Mouse (Mus musculus) C2C12 (cell line): ENCODE results near the gene Filip1l.

Experiments used
- CEBPB ChIP-seq: IDR thresholded peaks from one replicate; pipeline ENCODE4 v1.6.1; 2011; ENCODE audit warnings: low read depth, mild to moderate bottlenecking, control low read depth, moderate library complexity
- CTCF ChIP-seq: IDR thresholded peaks from one replicate; pipeline ENCODE4 v1.5.1; 2011; ENCODE audit not compliant: control insufficient read depth, insufficient read depth, insufficient read length
- MAX ChIP-seq: IDR thresholded peaks from one replicate; pipeline ENCODE4 v1.6.1; 2011; ENCODE audit warnings: mild to moderate bottlenecking, control low read depth
- MYOG ChIP-seq: IDR thresholded peaks from one replicate; pipeline ENCODE4 v1.6.1; 2011; ENCODE audit not compliant: control insufficient read depth, insufficient read length; ENCODE audit errors: extremely low read depth
- USF1 ChIP-seq: IDR thresholded peaks from one replicate; pipeline ENCODE4 v1.6.1; 2011; ENCODE audit warnings: low read depth, mild to moderate bottlenecking, control low read depth, moderate library complexity

DNA sequence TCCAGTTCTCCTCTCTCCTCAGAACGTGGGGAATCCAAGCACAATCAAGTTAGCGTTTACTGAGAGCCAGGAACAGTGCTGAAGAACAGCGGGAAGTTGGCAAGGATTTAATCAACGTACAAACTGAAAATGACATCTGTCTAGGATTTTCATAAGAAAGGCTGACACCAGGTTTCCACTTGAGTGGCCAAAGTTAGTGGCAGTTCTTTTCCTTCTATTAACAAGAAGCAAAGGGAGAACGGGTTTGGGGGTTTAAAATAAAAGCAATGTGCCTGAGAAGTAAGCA is 12.3 kb upstream of the Filip1l start:
- TF ChIP-seq CTCF (no peak), MAX (no peak), USF1 (no peak), CEBPB (no peak), MYOG (no peak)
